Mouse (Mus musculus) spleen, embryonic (tissue): ENCODE data around the gene Fnbp1.

Experiments used
- CTCF ChIA-PET: fragments of 350-600 bp; sonication (Branson Sonifier 250); formaldehyde crosslinking; loops from one replicate; lab custom pipeline; 2022; lab: Charles Lee

Fnbp1 gene

DNA sequence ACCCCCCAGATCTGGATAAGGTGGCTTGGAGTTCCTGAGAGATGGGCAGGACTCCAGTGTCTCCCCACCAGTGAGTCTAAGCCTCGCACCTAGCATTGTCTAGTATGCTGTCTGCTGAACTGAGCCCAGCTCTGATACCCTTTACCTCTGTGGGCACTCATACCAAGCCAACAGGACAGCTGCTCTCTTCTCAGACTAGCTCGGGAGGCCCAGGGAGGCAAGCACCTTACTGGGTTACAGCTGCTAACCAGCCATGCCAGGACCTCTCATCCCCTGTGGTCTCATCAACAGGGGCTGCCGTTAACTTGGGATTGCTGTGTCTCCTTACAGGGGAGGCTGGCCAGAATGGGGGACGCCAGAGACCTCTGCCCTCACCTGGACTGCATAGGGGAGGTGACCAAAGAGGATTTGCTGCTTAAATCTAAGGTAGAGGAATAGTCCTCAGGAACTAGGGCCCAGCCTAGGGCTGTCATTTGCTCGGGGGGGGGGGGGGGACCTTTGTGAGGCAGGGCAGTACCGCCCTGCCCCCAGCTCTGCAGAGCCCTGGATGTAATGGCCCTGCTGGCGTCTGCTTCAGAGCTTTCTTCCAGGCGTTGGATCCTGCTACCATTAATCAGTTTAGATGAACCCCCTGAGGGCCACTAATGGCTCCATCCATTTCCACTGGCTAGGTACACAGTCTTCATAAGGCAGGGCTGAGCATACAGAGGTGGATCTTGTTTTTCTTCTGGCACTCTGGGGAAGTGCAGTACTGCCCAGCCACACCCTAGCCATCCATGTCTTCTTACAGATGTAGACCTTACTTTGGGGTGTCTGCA is 143.2 kb downstream of the Fnbp1 start:
- CTCF ChIA-PET: interaction anchor here (0.5 kb wide), 1 partner anchor 152 kb away, joined by 3 read pairs; no protein-coding TSS in a partner anchor

- CTCF ChIA-PET: no interaction called here
These were observed 146.3 kb downstream of the Fnbp1 start for GRCm38 (mm10) chr2:30995432-30995996.

- CTCF ChIA-PET: interaction anchor here (0.5 kb wide), 2 partner anchors 245 to 309 kb away, joined by 3 to 6 read pairs; no protein-coding TSS in a partner anchor
These were observed 147.0 kb downstream of the Fnbp1 start for GRCm38 (mm10) chr2:30994853-30995252.

GRCm38 (mm10) chr2:30990221-30990620 is 151.6 kb downstream of the Fnbp1 start:
- CTCF ChIA-PET: no interaction called here

DNA sequence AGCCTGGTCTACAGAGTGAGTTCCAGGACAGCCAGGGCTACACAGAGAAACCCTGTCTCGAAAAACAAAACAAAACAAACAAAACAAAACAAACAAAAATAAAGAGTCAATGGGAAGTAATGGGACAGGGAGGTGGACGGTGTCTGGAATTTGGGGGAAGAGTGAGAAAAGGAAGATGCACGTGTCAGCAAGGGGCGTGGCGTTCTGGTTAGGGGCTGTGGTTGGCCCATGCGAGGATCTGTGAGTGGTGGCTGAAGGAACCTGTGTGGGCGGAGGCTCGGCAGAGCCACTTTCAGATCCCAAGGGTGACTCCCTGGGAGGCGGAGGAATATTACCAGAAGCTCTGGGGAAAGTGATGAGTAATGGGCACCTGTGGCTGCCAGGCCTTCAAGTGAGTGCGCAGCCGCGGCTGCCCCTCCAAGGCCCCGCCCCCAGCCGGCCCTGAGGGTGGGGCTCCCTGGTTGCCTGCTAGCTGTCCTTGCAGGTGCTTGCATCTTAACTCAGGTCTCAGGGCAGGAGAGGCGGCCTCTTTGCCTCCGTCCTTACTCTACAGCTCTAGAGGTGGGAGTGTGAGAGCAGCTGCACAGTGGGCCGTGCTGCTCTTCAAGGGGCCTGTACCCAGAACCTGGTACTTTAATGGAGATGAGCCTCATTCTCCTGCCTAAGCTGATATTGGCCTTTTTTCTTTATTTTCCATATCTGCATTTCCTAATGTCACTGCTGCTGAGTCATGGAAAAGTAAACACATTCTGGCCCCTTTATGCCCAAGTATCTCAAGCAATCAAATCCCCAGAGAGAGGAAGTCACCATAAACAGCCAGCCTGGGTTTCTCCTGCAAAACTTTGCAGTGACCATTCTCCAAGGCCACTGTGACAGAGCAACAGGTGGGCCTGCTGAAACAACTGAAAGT is 156.4 kb downstream of the Fnbp1 start:
- CTCF ChIA-PET: no interaction called here

GRCm38 (mm10) chr2:30983024-30983423 is 158.8 kb downstream of the Fnbp1 start:
- CTCF ChIA-PET: interaction anchor here (0.6 kb wide), 1 partner anchor 1233 kb away, joined by 7 read pairs; no protein-coding TSS in a partner anchor

DNA sequence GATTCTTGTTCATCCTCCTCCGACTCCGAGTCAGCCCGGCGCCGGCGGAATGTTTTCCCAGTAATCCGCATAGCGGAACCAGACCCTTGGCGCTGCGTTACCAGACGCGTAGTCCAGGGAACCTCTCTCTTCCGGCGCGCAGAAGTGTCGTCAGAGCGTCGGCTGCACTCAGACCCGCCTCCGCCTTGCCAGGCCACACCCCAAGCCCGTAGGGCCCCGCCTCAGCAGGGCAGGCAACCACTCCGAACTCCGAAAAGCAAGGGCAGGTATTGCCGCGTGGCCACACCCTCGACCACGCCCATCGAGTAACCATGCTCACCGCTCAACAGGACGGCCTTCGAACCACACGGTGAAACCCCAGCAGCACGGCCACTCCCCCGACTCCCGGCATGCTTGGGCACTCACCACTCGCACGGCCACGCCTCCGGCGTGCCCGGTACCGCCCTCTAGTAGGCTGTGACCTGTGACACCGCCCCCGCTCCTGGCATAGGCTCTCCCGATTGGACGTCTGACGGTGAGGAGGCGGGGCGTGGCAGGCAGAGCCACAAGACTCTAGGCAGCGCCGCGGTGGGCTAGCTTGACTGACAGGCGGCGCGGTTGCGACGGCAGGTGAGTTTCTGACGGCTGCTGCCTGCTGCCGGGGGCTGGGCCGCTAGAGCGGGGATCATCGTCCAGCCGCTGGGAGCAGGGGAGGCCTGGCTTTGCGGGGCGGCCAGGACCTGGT is 159.9 kb downstream of the Fnbp1 start, which contains the start of the genes BC005624 and Usp20:
BC005624 (minus strand) TSS at position 412 of the 724 bp plus-strand sequence.
Usp20 (plus strand) TSS at position 490 of the 724 bp plus-strand sequence.
- CTCF ChIA-PET: interaction anchor here (0.6 kb wide), 1 partner anchor 168 kb away, joined by 4 read pairs; no protein-coding TSS in a partner anchor
